Mouse (Mus musculus) midbrain, embryonic 11.5 days (tissue): ENCODE measurements around the gene Smarcd1. TPM values are rescaled to one million over a fixed set of nuclear protein-coding genes. Genes with fewer than 3 reads are reported as not detected.

Source experiments
- ATAC-seq: fragments of 200-750 bp; cut with Nextera tagmentation; 2 replicates; pipeline ENCODE4 v1.8.0; 2017; ENCODE audit warnings: moderate TSS enrichment, moderate library complexity; ENCODE audit not compliant: low FRiP score
- DNase-seq: peaks from one replicate; pipeline ENCODE4 v3.0.0; 2015; ENCODE audit warnings: low spot score; ENCODE audit errors: missing footprints
- H3K27ac ChIP-seq: fragments of 300-500 bp; sonication (generic); 2 replicates; pipeline ENCODE4 v1.5.1; 2014; ENCODE audit warnings: low read depth, low read length
- H3K27me3 ChIP-seq: fragments of 300-500 bp; sonication (generic); 2 replicates; pipeline ENCODE4 v1.6.1; 2014; ENCODE audit warnings: mild to moderate bottlenecking, low read length, moderate library complexity, mixed read lengths; ENCODE audit not compliant: control insufficient read depth, insufficient read depth
- H3K36me3 ChIP-seq: fragments of 300-500 bp; sonication (generic); 2 replicates; pipeline ENCODE4 v1.6.1; 2014; ENCODE audit warnings: mild to moderate bottlenecking, low read length, moderate library complexity, mixed read lengths; ENCODE audit not compliant: control insufficient read depth, insufficient read depth
- H3K4me1 ChIP-seq: fragments of 300-500 bp; sonication (generic); 2 replicates; pipeline ENCODE4 v1.6.1; 2014; ENCODE audit warnings: low read length; ENCODE audit not compliant: control insufficient read depth, insufficient read depth
- H3K4me2 ChIP-seq: fragments of 300-500 bp; sonication (generic); 2 replicates; pipeline ENCODE4 v1.6.1; 2014; ENCODE audit warnings: mild to moderate bottlenecking, moderate library complexity
- H3K4me3 ChIP-seq: fragments of 300-500 bp; sonication (generic); 2 replicates; pipeline ENCODE4 v1.5.1; 2014; ENCODE audit warnings: low read depth, low read length
- H3K9ac ChIP-seq: fragments of 300-500 bp; sonication (generic); 2 replicates; pipeline ENCODE4 v1.6.1; 2014; ENCODE audit warnings: low read length
- H3K9me3 ChIP-seq: fragments of 300-500 bp; sonication (generic); 2 replicates; pipeline ENCODE4 v1.6.1; 2016; ENCODE audit warnings: low read length; ENCODE audit not compliant: control insufficient read depth
- WGBS: fragments of 180-500 bp; shearing (Covaris S2); extraction: QIAGEN DNeasy Blood & Tissue Kit; methylation state at CpG from one replicate; pipeline ENCODE4 v1.1.7; 2014; 5-methylcytosine and 5-hydroxymethylcytosine counted together
- polyA plus RNA-seq: library from polyadenylated mRNA; unstranded; fragments of >200 nt; fragmentation: Nextera tagmentation; extraction: Ambion mirVana; gene quantifications from 2 replicates; pipeline ENCODE4 v1.2.1, GENCODE M21; 2014

Smarcd1 gene
- polyA plus RNA-seq, 1 experiment from 2014 or later: 111 TPM

DNA sequence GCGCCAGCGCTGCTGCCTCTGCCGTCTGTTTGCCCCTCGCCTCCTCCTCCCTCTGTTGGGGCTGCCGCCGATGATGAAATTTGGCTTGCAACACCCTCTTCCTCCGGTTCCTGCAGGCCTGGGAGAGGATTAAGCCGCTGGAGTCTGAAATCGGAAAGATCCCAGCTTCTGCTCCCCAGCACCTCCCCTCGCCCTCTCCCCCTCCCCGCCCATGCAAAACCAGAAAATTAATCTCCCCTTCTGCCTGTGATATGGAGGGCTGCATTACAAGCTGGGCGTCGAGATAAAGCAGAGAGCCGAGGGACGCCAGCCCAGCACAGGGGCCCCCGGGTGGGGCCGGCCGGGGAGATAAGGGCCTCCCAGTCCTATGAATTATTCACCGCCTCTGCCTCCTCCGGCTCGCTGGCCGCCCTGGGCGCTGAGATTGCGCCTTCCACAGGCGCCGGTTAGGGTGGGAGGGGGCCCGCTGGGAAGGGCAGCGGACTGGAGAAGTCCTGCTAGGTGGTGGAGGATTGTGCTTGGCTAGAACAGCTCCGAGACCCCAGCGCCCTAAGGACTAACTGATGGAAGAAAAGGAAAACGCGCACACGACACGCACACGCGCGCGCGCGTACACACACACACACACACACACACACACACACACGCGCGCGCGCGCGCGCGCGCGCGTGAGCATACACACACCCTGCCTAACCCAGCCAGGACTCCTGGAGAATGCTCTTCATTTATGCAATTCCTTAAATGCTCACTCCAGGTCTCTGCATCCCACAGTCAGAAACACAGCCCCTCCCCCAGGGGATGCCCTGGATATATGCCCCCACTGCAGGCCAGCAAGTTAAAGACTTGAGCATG lies 37.1 kb upstream of the Smarcd1 start:
- Histone ChIP-seq H3K4me3 (peak overlapping the region; percentile 36), H3K27ac (peak overlapping the region; percentile 64), H3K27me3 (peaks cover 8% of the 10 kb centered on the region), H3K9me3 (no peaks in the 10 kb centered on the region), H3K9ac (peak overlapping the region; percentile 70), H3K4me1 (peaks cover 18% of the 10 kb centered on the region), H3K36me3 (no peaks in the 10 kb centered on the region), H3K4me2 (peak overlapping the region; percentile 68)
- DNase-seq (peak; percentile 97), ATAC-seq (peak; percentile 90)
- under 1% methylated on average over 46 of the region's 52 CpGs for WGBS

- ATAC-seq (no peak), DNase-seq (no peak)
- H3K4me2 ChIP-seq: no peak overlapping the region
- H3K27me3 ChIP-seq: peaks cover 28% of the 10 kb centered on the region
- H3K9me3 ChIP-seq: no peaks in the 10 kb centered on the region
- no peak overlapping the region for H3K4me3 ChIP-seq
- no peak overlapping the region for H3K9ac ChIP-seq
- 100% methylated on average over 2 of the region's 2 CpGs for WGBS
- peaks cover 18% of the 10 kb centered on the region for H3K4me1 ChIP-seq
- no peaks in the 10 kb centered on the region for H3K36me3 ChIP-seq
- no peak overlapping the region for H3K27ac ChIP-seq
Measured at GRCm38 (mm10) chr15:99667544-99667943, 34.4 kb upstream of the Smarcd1 start.

DNA sequence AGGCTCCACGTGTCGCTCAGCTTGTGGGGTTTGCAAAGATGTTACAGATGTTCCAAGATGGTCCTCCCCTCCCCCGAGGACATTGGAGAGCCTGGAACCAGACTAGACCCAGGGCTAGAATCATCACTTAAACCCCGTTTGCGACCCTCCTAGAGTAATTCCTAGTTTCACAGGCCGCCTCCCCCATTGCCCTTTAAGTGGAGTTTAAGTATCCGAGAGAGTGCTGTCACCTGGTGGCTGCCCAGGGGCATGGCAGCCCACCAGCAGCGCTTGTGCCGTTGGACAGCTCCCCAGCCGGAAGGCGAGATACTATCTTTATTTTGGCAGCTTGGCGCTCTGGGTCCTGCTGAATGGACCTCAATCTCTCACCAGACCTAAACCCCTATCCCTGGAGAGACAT lies 33.0 kb upstream of the Smarcd1 start:
- Histone ChIP-seq H3K9ac (no peak overlapping the region), H3K4me1 (peaks cover 17% of the 10 kb centered on the region), H3K27me3 (peaks cover 28% of the 10 kb centered on the region), H3K27ac (no peak overlapping the region), H3K9me3 (no peaks in the 10 kb centered on the region), H3K36me3 (no peaks in the 10 kb centered on the region), H3K4me2 (no peak overlapping the region), H3K4me3 (no peak overlapping the region)
- peak; percentile 96 for DNase-seq
- no peak for ATAC-seq
- 2% methylated on average over 12 of the region's 12 CpGs for whole genome bisulfite sequencing

GRCm38 (mm10) chr15:99669392-99669791 lies 32.5 kb upstream of the Smarcd1 start:
- Histone ChIP-seq H3K27ac (no peak overlapping the region), H3K36me3 (no peaks in the 10 kb centered on the region), H3K27me3 (peaks cover 28% of the 10 kb centered on the region), H3K9me3 (no peaks in the 10 kb centered on the region), H3K9ac (no peak overlapping the region), H3K4me1 (peaks cover 12% of the 10 kb centered on the region), H3K4me3 (no peak overlapping the region), H3K4me2 (no peak overlapping the region)
- DNase-seq: no peak
- 0% methylated on average over 1 of the region's 1 CpGs for WGBS
- no peak for ATAC-seq

GRCm38 (mm10) chr15:99670154-99670821 lies 31.6 kb upstream of the Smarcd1 start, which contains the start of gene Asic1:
TSS of gene Asic1 (plus strand) at chr15:99670368.
- H3K4me1 ChIP-seq: peaks cover 5% of the 10 kb centered on the region
- no peaks in the 10 kb centered on the region for H3K36me3 ChIP-seq
- peak within 1 kb of the TSS; percentile 56 for H3K27ac ChIP-seq
- DNase-seq (peak; percentile 95), ATAC-seq (peak; percentile 70)
- peak within 1 kb of the TSS; percentile 96 for H3K4me2 ChIP-seq
- peaks cover 28% of the 10 kb centered on the region for H3K27me3 ChIP-seq
- peak within 1 kb of the TSS; percentile 88 for H3K9ac ChIP-seq
- H3K9me3 ChIP-seq: no peaks in the 10 kb centered on the region
- WGBS: under 1% methylated on average over 63 of the region's 74 CpGs
- H3K4me3 ChIP-seq: peak within 1 kb of the TSS; percentile 65

DNA sequence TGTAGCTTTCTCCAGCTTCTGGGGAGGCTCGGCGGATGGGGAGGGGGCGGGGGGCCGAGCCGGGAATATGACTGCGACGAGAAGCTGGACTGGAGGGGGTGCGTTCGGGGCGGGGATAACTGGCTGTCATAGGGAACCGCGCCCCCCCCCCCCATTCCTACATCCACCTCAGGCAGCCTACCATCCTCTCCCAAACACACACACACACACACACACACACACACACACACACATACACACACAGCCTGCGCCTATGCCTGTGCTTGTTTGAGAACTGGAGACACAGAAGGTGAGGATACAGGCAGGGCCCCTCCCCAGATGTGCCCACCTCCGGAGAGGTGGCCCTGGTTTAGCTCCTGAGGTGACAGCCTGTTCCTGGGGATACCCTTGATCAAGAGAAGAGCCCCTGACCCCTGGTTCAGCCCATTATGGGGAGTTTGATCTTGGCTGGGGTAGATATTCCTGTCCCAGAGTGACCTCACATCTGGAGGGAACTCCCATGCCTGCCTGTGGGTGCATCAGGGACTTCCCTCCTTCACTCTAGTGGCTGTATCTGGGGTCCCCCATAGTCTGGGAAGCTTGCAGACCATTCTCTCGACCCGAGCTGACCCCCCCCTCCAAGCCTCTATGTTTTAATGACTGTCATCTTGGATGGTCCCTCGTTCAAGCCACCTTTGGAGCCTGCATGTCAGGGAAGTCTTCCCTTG lies 30.8 kb upstream of the Smarcd1 start:
- 0 out of 2 replicates have a peak, but pooled peaks cover 3% of the 10 kb centered on the region for H3K4me1 ChIP-seq
- H3K27me3 ChIP-seq: peaks cover 24% of the 10 kb centered on the region
- peak overlapping the region; percentile 65 for H3K4me3 ChIP-seq
- DNase-seq (peak; percentile 90), ATAC-seq (no peak)
- H3K9me3 ChIP-seq: no peaks in the 10 kb centered on the region
- WGBS: 11% methylated on average over 15 of the region's 17 CpGs
- peak overlapping the region; percentile 96 for H3K4me2 ChIP-seq
- H3K9ac ChIP-seq: peak overlapping the region; percentile 88
- H3K36me3 ChIP-seq: no peaks in the 10 kb centered on the region
- H3K27ac ChIP-seq: peak overlapping the region; percentile 56

DNA sequence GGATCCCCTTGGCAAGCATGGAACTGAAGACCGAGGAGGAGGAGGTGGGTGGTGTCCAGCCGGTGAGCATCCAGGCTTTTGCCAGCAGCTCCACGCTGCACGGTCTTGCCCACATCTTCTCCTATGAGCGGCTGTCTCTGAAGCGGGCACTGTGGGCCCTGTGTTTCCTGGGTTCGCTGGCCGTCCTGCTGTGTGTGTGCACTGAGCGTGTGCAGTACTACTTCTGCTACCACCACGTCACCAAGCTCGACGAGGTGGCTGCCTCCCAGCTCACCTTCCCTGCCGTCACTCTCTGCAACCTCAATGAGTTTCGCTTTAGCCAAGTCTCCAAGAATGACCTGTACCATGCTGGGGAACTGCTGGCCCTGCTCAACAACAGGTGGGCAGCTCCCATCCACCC lies 30.1 kb upstream of the Smarcd1 start:
- Histone ChIP-seq H3K4me1 (peaks cover 7% of the 10 kb centered on the region; the same call in 1 of the 2 replicates), H3K9ac (no peak overlapping the region), H3K4me3 (no peak overlapping the region; the same call in 1 of the 2 replicates), H3K9me3 (no peaks in the 10 kb centered on the region), H3K36me3 (no peaks in the 10 kb centered on the region), H3K27me3 (peaks cover 24% of the 10 kb centered on the region), H3K4me2 (peak overlapping the region; percentile 96; the same call in 1 of the 2 replicates), H3K27ac (no peak overlapping the region)
- ATAC-seq: no peak
- no peak for DNase-seq
- 78% methylated on average over 14 of the region's 14 CpGs for WGBS

DNA sequence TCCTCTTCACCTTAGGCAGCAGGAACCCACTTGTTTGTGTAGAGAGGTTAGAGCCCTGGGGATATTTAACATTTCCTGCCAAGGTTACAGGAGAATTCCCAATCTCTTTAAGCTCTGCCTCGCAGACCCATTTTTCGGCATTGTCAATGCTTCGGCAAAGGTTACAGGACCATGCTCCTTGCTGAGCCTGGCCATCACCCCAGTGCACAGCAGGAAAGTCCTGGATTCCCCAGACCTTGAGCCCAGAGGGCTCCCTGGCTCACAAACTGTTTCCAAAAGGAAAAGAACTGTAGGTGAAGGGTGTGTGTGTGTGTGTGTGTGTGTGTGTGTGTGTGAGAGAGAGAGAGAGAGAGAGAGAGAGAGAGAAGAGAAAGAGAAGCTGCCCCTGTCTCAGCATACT lies 27.1 kb upstream of the Smarcd1 start:
- H3K9ac ChIP-seq: no peak overlapping the region
- H3K27ac ChIP-seq: no peak overlapping the region
- no peak for ATAC-seq
- H3K9me3 ChIP-seq: no peaks in the 10 kb centered on the region
- no peak overlapping the region for H3K4me3 ChIP-seq
- no peak for DNase-seq
- peaks cover 14% of the 10 kb centered on the region for H3K4me1 ChIP-seq
- H3K4me2 ChIP-seq: no peak overlapping the region
- H3K27me3 ChIP-seq: peaks cover 19% of the 10 kb centered on the region
- WGBS: 85% methylated on average over 3 of the region's 3 CpGs
- no peaks in the 10 kb centered on the region for H3K36me3 ChIP-seq
